Mouse (Mus musculus) T-helper 17 cell (primary cell): ENCODE data around the gene Shc4.

Source experiments
- in situ Hi-C, 2 experiments: fragments of 300-600 bp; cut with MboI, MseI; formaldehyde crosslinking; loops; 1 replicate in 1 of 2; 2 replicates in 1 of 2; pipeline ENCODE4 v1.15.1; 2025; ENCODE audit warnings: high pct_unique_total_duplicates in 2 of 2

Gene Shc4

DNA sequence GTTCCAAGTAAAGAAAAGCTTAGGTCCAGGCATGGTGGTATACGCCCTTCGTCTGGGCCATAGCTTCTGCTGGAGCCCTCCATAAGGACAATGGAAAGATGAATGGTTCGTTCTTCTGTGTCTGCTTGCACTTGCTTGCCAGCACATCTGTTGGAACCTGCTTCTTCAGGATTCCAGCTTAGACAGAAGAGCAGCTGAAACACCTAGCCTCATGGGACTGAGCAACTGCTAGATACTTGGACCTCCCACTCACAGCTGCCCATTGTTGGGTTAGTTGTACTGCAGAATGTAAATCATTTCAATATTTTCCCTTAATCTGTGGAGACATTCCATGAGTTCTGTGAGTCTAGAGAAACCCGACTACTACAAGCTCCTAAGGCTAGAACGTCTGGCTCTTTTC lies 73.9 kb downstream of the Shc4 start:
- in situ Hi-C loops: no loop called here

DNA sequence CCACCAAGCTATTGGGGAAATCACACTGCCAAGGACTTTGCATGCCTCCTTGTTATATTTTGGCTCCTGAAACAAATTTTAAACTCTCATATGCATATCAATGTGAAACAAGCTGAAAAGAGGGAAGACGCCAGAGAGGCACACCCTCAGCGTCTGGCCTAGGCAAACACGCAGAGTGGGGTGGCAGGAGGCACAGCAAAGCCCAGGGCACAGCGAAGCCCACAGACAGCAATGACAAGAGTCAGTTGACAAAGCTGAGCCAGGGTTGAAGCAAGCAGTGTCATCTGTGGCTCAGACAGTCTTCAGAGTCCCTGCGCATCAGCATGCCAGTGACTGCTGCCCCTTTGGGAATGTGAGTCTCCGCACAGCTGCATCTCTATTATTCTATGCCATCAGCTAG lies 79.0 kb downstream of the Shc4 start:
- in situ Hi-C loops: no loop called here

DNA sequence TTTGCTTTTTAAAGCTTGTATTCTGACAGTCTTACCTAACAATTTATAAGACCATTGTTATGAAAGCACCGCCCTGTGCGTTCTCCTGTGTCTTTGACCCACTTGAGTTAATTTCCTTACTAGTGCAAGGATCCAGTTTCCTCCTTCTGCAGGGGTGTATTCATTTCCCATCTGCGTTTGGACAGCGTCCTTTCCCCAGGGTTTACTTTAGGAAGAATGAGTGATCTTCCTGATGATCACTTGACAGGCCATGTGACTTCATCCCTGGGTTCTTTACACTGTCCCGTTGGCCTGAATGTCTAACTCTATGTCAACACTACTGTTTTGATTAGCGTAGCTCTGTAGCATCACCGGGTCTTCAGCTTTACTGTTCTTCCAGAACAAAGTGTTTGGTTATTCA lies 86.6 kb downstream of the Shc4 start:
- in situ Hi-C loops: no loop called here

DNA sequence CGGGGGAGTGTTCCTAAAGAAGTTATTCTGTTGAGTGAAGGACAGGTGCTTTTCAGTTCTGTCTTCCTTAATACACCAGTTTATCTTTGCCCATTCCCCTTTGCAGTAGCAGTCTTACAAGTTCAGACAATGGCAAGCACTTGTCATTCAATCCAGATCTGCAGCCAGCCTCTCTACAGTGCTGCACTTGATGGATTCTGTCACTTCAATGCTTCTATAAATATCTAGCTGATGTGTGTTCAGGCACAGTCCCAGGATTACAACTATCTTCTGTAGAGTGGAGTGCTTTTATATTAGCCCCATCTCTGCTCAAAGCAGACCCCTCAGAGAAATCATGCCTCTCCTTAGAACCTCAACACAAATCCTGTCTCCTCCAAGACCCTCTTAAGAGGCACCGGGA lies 93.9 kb downstream of the Shc4 start:
- in situ Hi-C loops: no loop called here

DNA sequence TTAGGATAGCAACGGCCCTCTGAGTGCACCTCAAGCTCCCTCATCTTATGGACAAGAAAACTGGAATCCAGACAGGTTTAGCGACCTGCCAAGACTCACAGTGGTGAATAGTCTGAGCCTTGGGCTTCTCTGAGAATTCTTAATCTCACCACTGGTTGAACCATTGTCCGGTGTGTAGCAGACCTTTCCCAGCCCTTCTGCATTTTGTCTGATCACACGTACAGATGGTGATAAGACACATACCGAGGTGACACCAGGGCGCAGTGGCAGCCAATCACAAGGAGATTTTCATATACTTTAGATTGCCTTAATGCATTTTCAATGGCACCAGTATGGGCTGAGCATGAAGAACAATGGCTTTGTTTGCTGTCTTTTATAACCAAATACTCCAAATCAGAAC lies 95.5 kb downstream of the Shc4 start:
- in situ Hi-C loops: no loop called here

DNA sequence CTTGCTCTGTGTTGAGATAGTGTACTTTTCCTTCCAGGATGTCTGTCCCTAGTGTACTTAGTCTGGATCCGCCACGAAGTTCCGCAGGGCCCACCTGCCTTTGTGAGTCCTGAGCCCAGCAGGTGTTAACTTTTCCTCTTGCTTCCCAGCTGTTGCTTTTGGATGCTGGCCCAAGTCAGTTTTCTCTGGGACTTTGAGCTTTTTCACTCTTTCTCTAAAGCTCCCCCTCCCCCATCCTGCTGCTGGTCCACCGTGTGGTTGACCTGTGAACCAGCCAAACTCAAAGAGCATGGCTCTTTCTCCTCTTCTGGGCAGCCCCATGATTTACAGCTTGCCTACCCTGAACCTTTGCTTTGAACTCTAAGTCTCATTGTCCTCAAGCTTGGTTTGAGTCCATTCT lies 97.4 kb downstream of the Shc4 start:
- in situ Hi-C loops: no loop called here

DNA sequence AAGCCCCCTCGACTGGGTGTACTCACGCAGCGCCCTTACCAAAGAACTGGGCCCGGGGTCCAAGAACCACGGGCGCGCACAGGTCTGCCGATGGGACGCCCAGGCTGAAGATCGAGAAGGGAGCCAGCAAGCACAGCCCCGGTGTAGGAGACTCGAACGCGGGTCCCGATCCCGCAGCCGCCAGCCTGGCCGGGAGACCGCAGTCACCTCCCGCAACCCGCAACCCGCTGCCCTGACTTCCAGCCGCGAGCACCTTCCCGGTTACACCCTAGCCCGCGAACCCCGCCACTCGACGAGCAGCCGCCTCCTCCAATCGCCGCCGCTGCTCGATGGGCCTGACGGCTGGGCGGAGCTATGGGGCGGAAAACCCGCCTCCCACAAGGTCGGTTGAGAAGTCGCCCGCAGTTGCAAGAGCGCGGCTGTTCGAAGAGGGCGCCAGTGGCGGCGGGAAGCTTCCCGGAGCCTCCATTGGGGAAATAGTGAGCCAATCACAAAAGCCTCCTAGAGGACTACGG lies 99.1 kb downstream of the Shc4 start, which contains the start of gene Cep152:
TSS of gene Cep152 (minus strand) at position 277 of the 515 bp plus-strand sequence.
- in situ Hi-C loops: no loop called here

DNA sequence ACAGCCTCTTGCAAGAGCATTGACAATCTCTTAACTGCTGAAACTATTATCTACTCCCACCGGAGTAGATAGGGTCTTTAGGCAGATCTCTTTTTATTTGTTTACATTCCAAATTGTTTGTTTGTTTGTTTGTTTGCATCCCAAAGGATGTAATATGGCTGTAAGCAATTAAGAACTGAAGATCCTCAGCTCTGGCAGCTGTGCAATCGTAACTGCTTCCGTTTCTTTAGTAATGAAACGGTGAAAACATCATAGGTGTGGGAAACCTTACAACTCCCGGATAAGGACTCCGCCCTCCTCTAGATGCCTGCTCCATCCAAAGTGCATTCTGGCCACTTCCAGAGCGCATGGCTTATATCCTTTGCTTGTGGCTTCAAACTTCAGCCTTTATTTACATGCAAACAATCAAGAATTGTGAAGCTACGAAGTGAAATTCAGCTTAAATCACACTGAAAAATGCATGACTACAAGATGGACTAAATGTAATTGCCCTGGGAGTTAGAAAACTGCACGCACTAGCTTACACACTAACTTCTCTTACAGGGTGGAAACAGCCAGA lies 99.7 kb downstream of the Shc4 start:
- in situ Hi-C loops: no loop called here

DNA sequence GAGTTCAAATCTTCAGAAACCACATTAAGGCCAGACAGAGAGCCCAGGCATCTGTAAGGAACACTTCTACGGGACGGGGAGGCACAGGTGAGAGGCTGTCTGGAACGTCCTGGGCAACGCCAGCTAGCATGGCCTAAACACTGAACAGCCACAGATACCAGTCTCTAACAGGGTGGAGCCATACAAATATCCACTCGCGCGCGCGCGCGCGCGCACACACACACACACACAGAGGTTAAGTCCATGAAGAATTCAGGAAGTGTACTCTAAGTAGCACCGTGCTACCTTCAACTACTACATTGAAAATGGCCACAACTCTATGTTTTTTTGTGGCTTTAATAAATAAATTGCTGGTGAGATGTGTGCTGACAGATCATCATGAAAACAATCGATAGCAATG lies 100.7 kb downstream of the Shc4 start:
- in situ Hi-C loops: no loop called here

DNA sequence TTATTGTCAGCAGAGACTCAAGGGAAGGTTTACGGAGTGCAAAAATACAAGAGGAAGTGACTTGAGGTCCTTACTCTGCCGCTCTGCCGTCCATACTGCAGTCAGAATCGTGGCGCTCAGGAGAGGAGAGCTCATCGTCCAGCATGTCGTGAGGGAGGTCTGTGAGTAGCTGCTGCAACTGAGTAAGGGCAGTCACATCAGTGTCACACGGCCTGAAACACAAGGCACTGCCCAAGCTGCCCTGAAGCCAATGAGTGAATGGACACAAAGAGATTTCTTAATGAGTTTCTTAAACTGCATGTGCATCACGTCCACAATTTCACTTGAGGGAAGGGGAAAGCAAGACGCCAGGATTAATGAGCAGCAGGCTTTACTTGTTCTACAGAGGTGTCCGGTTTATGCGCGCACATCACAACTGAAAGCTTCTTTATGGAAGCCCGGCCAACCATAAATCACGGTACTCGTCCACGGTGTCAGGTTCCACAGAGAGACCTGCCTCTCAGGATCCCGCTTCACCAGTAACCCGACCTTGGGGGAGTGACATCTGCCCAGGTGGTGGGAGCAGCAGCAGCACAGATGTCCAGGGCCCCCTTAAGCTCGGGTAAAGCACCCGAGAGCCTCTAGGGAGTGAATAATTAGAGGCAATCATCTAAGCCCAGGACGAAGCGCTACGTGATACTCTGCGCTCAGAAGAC lies 103.6 kb downstream of the Shc4 start:
- in situ Hi-C loops: no loop called here

DNA sequence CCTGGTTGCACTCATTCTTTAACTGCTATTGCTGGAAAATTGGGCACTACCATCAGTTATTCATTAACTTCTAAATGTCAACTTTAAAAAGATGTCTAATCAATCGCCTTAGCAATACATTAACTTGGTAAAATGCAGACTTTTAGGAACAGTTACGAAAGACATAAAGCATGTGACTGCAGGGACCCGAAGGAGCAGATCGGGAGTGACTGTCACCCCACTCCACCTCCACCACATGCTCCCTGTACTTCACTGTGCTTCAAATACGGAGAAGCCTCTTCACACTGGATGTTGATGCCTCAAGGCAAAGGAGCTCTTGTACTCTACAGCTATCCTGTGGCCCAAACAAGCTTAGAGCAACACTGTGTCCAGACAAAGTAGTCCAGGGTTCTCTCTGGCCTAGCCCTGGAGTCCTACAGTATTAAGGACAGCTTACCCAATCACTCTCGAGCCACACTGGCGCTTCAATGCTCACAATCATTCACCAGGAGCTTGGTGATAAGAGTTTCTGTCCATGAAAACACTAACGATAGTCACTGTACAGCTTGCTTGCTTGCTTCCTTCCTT lies 108.0 kb downstream of the Shc4 start:
- in situ Hi-C loops: no loop called here

DNA sequence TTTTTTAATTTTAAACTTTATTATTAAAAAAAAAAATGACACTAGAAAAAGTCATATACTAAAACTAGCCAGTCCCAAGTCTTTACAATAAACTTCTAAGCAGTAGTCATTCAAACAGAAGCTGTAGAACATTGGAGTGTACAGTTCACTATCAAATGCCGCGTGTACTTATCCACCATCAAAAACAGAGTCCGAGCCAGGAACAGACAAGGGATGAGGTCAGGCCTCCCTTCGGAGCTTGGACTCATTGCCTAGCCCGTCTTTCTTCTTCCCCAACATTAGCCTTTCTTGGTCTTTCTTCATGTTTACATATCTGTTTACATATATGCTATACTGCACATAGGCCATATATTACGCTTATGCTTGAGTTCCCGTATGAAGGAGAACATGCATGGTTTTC lies 108.5 kb downstream of the Shc4 start:
- in situ Hi-C loops: no loop called here

DNA sequence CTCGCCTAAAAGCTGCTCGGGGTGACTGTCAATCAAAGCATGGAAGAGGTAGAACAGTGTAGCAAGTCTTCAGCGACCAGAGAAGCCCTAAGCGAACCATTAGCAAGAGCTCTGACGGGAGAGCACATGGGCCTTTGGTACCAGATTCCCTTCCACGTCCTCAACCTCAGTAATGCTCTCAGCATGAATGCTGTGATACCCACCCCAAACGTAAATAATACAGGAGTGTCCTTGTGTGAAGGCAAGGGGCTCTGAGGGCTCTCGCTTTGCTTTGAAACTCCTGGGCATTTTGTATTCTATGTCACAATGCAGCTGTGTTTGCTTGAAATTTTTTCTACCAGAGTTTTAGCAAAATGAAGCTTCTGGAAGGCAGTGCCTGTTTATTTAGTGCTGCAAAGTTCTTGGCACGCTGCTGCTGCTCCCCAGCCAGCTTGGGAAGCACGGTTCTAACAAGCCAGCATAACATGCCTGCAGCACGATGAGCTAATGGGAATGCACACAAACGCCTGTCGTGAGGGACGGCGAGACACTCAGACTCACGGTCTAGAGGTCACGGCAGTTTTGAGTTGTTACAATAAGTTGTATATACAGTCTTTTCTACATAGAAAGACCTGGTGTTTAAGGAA lies 117.6 kb downstream of the Shc4 start:
- in situ Hi-C loops: no loop called here

DNA sequence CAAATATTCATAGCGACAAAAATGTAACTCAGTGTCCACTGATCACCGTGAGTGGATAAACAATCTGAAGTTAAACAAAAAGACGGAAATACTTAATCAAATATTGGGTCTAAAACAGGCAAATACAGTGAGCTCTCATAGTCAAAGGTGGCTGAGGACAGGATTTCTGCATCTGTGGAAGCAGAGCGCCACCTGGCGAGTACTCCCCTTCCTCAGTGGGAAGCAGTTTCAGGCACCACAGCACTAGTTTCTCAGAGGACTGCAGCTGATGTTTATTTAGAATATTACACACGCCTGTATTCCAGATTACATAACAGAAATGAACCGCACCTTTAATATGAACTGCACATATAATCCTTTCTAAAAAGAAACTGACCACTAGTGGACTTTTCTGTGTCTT lies 119.3 kb downstream of the Shc4 start:
- in situ Hi-C loops: no loop called here

DNA sequence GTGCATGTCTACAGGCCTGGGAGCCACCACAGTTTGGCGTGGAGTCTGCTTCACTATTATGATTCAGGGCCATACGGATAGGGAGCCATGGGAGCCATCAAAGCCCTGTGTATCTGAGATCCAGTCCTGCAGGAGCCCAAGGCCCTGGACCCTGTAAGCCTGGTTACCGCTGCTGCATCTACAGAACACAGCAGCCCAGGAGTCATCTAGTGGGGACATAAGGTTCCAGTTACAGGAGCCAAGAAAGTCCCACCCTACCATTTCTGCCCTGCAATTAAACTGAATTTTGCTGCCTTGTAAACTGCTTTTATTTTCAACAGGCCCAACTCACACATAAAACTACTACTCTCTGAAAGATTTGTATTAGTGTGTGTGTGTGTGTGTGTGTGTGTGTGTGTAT lies 121.0 kb downstream of the Shc4 start:
- in situ Hi-C loops: no loop called here

DNA sequence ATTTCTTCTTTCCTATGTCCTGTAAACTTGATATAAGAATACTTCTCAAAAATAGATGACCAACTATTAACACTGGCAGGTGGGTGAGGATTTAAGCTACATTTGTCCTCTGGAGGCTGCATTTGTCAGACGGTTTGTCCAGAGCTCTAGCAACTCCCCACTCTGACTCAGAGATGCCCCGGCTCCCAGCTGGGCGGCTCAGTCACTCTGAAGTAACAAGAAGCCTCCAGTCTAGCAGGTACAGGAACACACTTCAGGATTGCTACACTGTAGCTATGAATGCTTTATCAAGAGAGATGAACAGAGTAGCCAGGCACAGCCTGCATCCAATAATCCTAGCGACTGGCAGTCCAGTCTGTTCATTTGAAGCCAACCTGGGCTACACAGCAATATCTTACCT lies 125.0 kb downstream of the Shc4 start:
- in situ Hi-C loops: no loop called here

DNA sequence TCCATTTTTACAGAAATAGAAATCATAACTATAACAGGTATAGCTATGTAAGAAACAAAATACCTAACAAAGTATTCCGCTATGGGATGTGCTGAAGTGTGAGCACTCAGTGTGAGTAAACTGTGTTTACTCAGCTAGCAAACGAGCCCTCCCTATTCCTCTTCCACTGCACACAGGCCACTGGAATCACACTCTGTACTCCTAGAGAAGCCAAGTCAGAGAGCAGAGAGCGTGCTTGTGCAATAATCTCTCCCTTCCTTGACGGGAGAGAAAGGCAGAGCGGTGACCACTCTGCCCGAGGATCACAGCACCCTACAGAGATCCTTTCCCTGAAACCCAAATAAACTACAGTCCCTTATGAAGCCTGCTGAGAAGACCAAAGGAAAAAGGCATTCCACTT lies 125.7 kb downstream of the Shc4 start:
- in situ Hi-C loops: no loop called here

DNA sequence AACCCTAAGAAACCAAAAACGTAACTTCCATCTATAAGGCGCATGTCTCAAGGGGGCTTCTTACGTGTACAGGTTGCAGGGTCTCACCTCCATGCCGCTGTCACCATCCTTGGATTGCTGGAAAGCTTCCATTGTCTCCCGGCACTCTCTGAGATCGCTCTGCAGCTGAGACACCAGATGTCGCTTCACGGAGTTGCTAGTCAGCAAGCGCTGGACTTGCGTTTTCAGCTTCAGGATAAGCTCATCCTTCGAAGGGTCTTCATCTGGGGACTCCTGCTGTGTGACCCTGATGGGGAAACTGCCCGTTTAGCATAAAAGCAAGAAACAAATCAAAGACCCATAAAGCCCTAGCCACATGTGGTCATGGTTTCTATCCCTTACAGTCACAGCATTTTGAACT lies 129.2 kb downstream of the Shc4 start:
- in situ Hi-C loops: no loop called here

DNA sequence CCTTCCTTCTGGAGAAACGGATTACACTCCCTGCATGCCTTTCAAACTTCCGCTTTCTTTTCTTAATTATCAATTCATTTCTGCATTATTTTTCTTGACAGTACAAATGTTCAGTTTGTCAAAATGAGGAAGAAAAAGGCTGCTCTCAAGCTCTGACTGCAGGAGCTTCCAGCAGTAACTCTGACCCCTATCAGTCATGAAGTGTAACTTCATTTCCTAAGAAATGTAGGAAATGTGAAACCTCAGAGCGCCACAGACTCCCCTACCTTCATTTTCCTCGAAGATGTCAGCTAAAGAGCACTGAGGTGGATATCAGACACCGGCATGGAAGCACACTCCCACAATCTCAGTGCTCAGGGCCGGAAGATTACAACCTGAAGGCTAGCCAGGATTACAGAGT lies 129.9 kb downstream of the Shc4 start:
- in situ Hi-C loops: no loop called here

DNA sequence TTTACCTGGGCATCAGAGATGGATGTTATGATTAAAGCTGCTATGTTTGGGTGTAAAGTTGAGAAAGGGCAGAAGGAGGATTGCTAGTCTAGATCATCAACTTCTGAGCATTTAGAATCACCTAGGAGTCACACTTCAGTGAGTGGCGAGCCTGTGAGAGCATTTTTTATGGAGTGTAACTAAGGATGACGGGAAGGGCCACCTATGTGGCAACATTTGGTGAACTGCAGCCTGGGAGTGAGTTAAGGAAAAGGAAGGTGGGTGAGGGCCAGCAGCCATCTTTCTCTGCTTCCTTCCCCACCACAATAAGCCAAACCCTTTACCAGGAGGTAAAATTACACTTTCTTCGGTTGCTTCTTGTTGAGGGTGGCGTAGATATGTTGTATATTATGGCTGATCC lies 132.1 kb downstream of the Shc4 start:
- in situ Hi-C loops: no loop called here

DNA sequence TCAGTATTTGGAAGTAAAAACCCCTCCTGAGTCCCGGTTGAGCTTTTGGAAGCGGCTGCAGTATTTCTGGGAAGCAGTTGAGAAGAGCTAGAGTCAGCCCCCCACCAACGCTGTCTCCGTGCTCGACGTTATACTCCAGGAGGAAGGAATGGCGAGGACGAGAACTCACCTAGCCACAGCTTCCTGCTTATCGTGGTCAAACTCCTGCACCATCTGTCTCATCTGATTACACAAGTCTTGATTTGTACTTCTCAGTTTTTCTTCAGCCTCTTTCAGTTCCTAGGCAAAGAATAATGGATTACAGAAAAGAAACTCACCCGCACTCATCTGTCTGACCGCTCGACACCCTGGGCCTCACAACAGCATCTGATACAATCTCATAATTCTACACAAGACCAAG lies 134.7 kb downstream of the Shc4 start:
- in situ Hi-C loops: no loop called here

DNA sequence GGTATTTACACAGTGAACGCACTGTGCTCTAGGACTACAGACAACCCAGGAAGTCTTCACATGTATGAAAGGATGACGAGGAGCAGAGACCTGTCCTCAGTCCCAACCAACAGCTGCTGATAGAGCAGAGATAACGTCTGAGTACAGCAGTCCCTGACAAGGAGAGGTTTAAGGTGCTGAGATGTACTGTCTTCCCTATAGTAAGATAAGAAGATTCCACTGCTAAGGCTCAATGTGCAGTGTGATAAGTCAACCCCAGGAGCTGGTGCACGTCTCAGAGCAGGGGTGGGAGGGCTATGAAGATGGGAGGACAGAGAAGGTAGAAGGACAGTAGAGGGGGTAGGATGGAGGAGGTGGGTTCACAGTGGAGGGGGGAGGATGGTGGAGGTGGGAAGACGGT lies 142.9 kb downstream of the Shc4 start:
- in situ Hi-C loops: no loop called here

DNA sequence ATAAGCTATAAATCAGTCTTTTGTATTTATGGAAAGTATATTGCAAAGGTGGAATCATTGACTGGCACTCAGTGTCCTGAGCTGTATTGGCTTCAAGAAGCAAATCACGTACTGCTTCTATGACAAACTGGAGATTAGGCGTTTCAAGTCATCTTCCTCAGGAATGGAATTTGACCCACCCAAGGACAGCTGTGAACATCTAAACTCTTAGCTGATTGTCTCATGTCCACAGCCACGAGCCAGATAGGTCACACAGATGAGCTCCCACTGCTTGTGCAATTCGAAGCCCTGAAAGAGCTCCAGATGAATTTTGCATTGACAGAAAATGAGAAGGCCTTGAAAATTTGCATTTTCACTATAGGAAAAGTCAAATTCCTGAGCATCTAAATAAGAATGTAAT lies 146.3 kb downstream of the Shc4 start:
- in situ Hi-C loops: loop anchor here in 1 of 2 experiments (10.0 kb wide), 1 partner anchor 493 kb away; no protein-coding TSS in a partner anchor
